Mouse (Mus musculus) cerebellum, adult 18-20 months (tissue): ENCODE data around the gene Nudt12.
A peak's percentile ranks its signal among the peaks of the same experiment; 100 is the strongest.

Experiments
- DNase-seq, 2 experiments: peaks; one replicate each; pipeline ENCODE4 v3.0.0; 2021

Gene Nudt12

DNA sequence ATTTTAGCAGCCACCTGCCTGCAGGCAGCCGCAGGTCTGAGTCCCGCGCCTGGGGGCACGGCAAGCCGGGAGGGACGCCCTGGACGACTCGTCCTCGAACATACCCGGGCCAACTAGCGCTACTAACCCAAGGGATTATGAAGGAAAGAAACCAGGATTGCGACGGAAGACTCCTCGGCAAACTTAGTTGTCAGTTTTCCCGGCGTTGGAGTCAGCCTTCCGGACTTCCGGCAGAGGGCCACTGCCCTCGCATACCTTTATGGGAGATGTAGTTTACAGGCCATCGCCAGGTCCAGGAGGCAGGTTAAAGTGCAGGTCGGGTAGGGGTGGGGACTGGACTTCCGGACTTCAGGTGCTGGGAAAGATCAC is at the start of gene Nudt12:
TSS of gene Nudt12 (minus strand) at position 282 of the 369 bp plus-strand sequence.
- peak; percentile 63 to 68 for DNase-seq

DNA sequence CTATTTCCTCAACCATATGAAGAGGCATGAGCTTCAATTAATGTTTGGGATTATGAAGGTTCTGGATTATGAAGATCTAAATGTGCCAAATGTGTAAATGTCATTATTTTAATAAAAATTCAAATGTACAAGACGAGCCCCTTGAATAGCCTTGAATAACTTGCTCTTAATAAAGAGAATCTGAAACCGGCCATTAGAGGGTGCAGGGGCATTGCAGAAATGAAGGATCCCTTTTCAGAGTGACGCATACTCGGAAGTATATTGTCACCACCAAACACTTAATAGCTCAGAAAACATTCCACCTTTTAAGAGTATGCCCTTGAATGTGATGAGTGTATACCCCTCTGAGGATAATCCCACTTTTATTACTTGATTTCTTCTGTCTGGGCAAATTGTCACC is 40.1 kb upstream of the Nudt12 start:
- no peak for DNase-seq

DNA sequence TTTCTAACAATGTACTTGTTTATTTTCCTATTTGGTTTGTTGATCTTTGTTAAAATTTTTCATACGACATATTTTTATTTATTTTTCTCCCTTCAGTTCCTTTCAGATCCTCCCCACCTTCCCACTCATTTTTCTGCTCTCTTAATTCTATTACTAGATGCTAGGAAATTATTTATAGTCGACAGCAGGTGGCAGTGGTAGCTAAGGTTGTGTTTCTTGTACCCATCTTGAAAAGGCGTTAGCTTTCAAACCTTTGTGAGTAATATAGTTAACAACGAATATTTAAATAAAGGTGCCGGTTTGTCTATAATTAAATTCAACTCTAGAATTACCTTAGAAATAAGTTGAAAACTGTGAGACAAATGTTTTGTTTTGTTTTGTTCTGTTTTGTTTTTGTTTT is 26.6 kb upstream of the Nudt12 start:
- DNase-seq: peak; percentile 2 to 4

DNA sequence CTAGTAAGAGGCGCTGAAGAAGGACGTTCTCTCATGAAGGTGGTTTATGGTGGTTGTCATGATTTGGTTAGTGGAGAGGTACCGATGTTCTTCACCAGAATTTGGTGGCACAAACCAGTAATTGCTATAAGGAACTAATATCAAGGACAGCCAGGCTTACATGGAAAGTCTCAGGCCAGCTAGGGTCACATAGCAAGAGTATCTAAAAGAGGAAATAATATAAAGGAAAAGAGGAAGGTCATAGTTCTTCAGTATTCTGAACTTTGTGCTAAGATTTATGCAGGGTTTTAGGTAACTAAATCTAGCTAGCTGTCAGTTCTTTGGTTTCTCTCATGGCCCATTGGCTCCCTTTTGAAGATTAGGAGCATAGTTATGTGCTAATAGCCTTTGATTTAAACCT is 20.3 kb upstream of the Nudt12 start:
- no peak for DNase-seq

DNA sequence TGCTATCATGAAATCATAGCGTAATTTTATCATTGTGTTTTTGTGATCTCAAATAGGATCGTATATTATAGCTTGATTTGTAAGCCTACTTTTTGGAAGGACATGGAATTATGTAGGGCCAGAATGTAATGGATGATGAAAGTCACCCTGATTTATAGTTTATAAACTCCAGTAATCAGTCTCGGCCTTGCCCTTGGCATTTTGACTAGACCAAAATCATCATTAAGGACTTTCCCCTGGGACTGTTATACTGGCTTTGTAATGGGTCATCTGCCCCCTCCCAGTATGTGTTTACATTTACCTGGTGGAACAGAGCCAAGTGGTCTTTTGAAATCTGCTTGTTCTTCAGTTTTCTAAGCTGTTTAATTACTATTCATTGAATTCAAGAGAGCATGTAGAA is 13.2 kb upstream of the Nudt12 start:
- DNase-seq: no peak

DNA sequence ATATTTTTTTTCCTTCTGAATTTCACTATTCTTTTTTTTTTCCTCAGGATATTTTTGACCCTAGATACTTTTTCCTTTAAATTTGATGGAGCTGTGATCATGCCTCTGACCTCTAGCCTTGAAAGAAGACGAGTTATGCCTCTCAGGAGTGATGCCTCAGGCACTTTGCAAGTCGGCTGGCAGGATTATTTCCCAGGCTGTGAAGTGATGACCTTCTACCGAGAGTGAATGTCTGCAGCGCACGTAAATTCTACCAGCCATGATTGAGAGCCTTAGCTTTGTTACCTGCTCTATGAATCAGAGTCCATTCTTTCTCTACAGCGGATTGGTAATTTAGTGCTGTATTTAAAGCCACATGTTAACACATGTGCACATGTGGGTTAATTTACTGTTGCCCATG is 11.3 kb upstream of the Nudt12 start:
- DNase-seq: no peak

DNA sequence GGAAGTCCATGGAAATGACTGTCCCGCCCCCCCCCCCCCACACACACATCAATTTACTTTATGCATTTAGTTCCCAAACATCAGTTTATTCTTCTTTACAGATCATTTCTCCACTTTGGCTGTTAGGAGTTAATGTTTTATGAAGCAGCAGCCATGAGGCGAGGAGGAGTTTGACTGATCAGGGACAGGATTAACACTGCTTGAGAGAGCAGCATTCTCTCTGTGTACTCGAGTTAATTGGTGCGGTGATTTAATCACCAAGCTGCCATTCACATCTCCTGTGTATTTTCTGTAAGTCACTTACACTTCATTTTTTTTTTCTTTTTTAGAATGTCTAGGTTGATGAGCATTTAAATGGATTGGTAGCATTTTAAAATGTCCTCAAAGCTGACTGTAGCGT is 10.8 kb upstream of the Nudt12 start:
- DNase-seq: no peak

DNA sequence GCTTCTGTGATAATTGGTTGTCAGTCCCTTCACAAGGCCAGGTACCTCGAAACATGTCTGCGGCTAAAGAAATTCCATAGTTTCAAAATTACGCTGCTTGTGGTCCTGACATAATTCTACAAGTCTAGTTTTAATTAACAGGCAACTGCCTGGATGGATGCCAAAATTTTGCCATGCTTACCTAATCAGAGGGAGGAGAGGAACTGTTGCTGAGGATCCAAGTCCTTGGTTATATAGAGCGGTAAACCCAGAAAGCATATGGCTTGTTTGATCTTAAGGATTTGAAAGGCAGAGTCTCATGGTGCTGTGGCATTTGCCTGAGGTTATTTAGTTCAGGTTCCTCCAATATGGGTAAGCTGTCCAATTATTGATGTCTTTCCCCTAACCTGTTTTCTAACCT is 5.5 kb upstream of the Nudt12 start:
- DNase-seq: no peak

DNA sequence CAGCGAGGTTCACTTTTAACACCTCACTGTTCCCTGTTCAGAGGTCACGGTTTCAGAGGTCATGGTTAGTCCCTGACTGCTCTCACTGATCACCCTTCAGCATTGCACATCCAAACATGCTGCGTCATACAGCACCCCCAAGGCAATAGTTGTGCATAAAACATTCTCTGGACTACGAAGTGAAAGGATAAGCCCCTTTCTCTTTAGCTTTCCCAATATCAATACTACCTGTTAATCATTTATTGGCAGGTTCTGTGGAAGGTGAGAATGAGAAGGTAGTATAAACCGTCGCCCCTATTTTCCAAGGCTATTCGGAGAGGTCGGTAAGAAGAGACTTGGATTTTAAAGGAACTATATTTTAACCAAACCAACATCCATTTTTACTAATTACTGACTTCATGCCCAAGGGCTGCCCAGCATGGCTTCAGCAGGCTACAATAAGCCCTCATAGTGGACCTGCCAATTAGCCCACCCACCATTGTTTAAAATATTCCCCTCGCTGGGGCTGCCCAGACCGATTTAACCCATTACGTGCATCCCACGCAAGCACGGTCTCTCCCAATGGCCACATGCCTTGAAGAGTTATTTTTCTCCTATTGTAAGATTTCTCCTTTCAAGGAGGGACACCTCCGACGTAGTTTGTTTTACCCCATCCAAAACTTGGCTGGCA is 616 bp downstream of the Nudt12 start:
- DNase-seq: no peak

DNA sequence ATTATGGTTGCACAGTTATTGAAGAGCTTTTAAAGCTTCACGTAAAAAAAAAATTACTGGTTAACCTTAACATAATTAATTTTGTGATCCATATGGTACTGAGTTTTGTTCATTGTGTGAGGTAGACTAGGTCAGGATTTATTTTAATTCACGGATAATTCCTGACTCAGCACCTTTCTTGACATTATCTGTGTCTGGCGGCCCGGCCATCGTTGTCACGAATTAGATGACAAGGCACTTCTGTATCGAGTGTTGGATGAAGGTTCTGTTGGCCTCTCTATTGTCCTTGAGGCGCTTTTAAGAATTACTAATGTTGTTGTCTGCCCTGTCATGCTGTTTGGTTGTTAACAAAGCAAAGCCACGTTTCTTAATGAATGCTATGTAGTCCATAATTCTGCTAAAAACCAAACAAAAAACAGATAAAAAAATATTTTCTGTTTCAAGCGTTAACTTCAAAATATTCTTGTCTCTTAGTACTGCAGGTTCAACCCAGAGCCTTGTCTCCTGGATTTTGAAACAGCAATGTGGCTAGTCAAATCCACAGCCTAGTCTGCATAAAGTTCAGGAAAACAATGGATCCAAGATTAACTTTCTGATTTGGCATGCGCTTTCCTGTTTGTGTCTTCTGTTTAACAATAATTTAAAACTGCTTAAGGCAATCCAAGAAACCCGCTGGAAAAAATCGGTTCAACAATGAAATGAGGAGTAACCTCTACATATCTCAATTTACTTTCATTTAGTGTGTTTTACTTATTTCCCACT is 1.4 kb downstream of the Nudt12 start:
- no peak for DNase-seq

DNA sequence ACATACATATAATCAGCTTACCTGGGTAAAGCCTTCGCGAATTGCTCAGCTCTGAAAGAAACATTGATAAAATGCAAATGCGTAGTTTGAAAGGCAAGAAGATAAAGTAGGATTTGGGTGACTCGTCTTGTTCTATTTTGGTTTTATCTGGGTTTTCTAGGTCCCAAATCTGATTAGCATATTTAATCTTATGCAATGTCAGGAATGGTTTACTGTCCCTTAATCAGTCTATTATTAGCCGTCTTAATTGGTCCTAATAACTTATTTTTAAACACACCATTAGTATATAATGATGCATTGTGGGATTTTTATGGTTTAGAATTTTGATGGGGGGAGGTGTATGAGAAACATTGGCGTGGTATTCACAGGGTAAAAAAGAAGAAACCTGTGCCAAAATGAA is 21.9 kb downstream of the Nudt12 start, which contains the start of gene Pdzph1:
TSS of gene Pdzph1 (minus strand) at position 101 of the 400 bp plus-strand sequence.
- no peak for DNase-seq

DNA sequence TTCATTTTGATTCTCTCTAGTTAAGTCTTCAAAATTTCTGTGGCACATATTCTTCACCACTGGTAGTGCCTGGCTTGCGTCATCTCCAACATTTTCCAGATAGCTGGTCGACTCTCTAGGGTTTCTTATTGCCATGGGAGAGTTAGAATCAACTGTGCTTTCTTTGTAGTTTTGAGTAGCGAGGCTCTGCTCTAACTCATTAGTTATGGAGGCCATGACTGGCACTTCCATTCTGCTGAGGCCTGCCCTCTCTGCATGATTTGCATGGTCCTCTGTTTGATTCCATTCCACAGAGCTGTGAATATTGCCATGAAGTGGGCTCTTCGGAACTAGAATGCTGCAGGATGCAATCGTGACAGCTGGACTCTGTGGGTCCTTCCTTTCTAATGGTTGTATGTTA is 39.9 kb downstream of the Nudt12 start:
- no peak for DNase-seq

DNA sequence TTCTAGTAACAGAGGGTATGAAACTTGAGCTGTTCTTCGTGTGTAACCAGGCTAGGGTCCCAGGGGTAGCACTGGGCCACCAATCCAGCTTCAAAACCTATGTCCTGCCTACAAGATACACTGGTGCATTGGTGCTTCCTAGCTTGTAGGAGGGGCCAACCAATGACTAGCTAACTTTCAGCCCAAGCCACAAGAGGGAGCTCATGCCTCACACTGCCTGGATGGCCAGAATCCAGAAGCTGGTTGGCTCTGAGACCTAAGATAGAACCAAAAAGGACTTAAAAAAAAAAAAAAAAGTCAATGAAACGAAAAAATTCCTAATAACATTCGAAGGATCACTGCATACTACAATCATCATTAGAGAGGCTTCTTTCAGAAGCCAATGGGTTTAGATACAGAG is 53.3 kb downstream of the Nudt12 start:
- DNase-seq: peak; percentile 2

DNA sequence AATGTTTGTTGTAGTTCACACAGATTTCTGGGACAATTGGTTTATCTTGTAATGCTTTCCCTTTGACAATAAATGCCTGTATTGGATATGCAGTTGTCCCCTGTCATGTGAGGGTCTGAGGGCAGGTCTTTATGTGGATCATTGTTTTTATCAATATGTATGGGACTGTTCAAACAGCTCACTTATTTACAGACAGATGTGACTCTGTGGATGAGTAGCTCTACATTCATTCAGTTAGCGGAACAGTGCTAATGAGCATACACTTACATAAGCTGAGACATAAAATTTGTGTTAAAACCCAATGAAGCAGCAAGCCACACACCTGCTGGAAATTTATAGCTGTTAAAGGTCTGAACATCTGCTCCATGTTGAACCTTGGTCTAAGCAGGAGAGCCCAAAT is 56.1 kb downstream of the Nudt12 start:
- no peak for DNase-seq
